Mouse (Mus musculus): ENCODE data around the gene Slpi.

The Slpi gene

DNA sequence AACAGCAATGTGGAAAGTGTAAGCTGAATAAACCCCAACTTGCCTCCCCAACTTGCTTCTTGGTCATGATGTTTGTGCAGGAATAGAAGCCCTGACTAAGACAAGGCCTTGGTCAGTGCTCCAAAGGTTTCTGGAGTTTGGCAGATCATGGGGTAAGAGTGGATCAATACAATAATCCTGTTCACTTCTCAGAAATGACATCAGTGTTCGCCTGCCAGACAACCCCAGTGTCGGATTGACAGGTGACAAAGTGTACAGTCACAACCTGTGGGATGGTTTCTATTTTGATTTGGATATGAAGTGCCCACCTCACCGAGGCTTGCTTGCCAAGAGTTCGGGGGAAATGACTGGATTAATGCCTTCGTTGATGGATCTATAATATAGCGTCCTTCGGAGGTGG, 32.4 kb upstream of the Slpi start:
- DNase-seq (ENCODE audit: low read depth, low spot score) = no peak

DNA sequence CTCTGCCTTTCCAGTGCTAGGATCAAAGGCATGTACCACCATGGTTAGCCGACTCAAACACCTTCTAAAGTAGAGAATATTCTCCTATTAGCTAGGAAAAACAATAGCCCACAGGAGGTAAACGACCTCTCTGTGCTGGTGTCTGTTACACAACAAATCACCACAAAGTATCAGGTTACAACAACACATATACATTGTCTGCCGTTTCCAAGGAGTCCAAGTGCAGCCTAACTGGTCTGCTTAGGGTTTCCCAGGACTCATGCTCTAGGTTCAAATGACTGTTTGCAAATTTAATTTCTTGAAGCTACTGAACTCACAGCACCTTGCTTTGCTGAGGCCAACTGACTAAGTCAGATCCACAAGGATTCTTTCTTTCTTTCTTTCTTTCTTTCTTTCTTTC, 30.6 kb upstream of the Slpi start:
- no peak for DNase-seq (ENCODE audit: low read depth, low spot score)

DNA sequence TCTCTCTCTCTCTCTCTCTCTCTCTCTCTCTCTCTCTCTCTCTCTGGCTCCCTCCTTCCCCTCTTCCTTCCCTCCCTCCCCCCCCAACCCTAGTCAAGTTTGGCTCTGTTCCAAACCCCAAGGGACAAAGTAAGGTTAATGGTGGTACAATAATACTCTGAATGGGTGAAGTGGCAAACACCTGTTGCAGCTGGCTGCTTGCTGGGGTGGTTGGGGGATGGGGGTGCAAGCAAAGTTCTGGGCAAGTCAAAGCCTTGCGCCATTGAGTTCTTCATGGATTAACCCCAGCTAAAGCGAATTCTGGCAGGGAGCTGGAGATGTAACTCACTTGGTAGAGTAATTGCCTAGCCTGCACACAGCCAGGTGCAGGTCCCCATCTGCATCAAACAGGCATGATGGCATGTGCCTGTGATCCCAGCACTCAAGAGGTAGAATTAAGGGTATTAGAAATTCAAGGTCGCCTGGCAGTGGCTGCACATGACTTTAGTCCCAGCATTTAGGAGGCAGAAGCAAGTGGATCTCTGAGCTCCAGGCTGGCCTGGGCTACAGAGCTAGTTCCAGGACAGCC, 29.5 kb upstream of the Slpi start:
- no peak for DNase-seq (ENCODE audit: low read depth, low spot score)

GRCm38 (mm10) chr2:164417198-164417597, 28.3 kb upstream of the Slpi start:
- DNase-seq (ENCODE audit: low read depth, low spot score) = no peak

- DNase-seq (ENCODE audit: low read depth, low spot score) = no peak
These were observed 25.7 kb upstream of the Slpi start for GRCm38 (mm10) chr2:164414581-164414980.

GRCm38 (mm10) chr2:164414167-164414566, 25.3 kb upstream of the Slpi start:
- DNase-seq (ENCODE audit: low read depth, low spot score) = no peak

DNA sequence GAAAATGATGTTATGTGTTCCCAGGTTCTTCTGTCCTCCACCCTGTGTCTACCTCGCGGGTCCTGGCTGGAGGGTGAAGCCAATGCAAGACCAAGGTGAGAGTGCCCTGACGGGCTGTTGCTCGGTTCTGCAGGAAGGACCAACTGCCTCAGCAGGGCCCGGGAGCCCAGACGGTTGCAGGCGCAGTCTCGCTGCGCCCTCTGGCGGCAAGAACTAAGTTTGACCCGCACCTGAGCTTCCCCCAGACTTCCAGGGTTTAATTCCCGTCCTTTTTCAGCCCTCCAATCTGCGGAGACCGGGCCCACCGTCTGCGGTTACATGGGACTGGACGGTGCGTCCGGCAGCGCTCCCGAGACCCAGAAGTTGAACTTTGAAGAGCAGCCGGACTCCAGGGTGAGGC, 18.8 kb upstream of the Slpi start:
- DNase-seq (ENCODE audit: low read depth, low spot score) = no peak

DNA sequence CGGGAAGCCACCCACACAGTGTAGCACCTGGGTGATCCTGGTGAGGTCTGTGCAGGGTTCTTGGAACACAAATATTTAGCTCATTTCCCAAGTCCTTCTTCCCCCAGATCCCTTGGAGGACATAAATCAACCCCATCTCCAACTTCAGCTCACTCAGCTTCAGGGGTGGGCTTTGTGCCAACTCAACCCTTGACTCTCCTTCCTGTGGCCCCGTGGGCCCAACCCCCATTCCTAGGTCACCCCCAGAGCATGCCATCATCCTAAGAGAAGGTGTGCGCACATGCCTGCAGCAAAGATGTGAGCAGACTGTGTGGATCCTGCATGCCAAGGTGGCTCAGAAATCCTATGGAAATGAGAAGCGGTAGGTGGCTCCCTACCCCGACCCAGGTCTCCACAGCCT, 16.6 kb upstream of the Slpi start:
- DNase-seq (ENCODE audit: low read depth, low spot score) = no peak

DNA sequence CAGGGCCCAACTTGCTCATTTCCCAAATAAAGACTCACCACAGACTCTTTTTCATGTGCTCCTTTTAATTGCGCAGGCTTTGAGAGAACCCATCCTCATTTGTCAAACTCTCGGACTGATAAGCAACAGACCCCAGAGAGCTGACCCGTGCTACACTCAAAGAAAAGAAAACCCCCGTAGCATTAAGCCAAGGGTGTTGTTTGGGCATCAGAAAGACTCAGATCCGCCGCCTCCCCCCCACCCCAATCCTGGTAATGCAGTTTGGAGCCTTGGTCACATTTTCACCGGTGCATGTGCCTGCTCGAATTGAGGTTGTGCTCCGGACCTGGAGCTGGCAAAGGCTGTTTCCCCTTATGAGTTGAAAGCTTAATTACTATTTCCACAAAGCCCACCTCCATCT, 16.2 kb upstream of the Slpi start, which contains the start of gene Matn4:
TSS of gene Matn4 (minus strand) at position 101 of the 400 bp plus-strand sequence.
- no peak for DNase-seq (ENCODE audit: low read depth, low spot score)

- DNase-seq (ENCODE audit: low read depth, low spot score) = no peak
These were observed 15.4 kb upstream of the Slpi start for GRCm38 (mm10) chr2:164404082-164404990.

DNA sequence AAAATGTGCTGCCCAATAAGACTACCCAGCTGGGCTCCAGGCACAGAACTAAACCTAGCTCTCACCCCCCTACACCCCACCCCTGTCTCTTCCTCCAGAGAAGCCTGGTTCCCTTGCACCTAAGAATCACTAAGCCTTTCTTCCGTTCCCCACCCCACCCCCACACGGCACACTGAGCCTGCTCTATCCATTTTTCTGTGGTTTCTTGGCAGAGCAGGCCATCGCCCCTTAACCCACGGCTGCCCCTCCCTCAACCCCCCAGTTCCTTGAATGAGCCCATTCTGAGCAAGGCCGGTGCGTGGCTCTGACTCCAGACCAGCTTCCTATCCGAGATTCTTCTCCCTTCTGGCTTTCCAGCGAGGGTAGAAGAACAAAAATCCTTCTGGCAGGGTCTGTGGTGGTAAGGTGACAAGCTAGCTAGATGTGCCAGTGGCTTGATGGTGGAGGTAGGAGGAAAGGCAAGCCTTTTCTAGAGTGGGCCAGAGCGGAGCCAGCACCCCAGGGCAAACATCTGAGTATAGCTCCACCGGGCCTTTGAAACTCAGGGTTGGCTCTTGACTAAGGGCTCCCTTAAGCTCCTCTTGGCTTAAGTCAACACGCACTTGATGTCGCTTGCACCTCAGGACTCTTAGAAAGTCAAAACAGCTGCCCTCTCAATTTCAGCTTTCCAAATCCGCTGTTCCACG, 14.6 kb upstream of the Slpi start:
- no peak for DNase-seq (ENCODE audit: low read depth, low spot score)

- DNase-seq (ENCODE audit: low read depth, low spot score) = no peak
These were observed 14.0 kb upstream of the Slpi start, which contains the start of gene Rbpjl for GRCm38 (mm10) chr2:164402906-164403305. TSS of gene Rbpjl (plus strand) at chr2:164403141.

- no peak for DNase-seq (ENCODE audit: low read depth, low spot score)
These were observed 8.0 kb upstream of the Slpi start for GRCm38 (mm10) chr2:164396911-164397310.

GRCm38 (mm10) chr2:164396076-164396475, 7.2 kb upstream of the Slpi start:
- no peak for DNase-seq (ENCODE audit: low read depth, low spot score)

DNA sequence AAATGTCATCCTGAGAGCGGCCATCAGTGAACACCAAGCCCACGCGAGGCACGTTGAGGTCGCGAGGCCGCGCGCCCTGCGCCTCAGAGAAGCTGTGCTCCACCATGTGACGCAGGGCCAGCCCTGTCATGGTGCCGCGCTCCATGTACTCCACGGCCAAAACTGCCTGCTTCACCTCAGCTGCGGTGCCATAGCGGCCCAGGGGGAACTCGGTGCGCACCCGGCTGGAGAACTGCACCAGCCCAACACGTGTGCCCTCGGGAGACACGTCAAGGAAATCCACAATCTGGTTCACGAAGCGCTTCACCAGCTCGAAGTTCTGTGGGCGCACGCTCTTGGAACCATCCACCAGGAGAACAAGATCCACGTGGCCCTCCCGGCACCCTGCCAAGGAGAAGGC, 4.2 kb upstream of the Slpi start:
- DNase-seq (ENCODE audit: low read depth, low spot score) = no peak

DNA sequence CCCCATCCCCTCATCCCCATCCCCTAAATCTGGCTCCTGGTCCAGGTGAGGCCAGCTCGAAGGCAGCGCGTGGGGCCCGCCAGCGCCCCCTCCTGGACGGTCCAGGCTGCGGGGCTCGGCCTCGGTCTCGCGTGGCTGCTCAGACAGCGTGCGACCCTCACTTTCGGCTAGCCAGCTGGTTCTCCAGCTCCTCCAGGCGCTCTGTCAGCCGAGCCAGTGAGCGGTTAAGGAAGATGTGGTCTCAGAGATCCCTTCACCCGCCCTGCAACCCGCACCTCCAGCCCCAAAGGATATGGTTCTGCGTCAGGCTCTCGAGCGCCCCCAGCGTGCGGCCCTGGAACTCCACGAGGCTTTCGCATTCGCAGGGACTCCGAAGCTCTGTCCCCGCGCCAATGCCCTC, 604 bp upstream of the Slpi start:
- no peak for DNase-seq (ENCODE audit: low read depth, low spot score)

GRCm38 (mm10) chr2:164386953-164387352, 1.9 kb downstream of the Slpi start:
- no peak for DNase-seq (ENCODE audit: low read depth, low spot score)

- no peak for DNase-seq (ENCODE audit: low read depth, low spot score)
These were observed 2.8 kb downstream of the Slpi start for GRCm38 (mm10) chr2:164385927-164386763.

- no peak for DNase-seq (ENCODE audit: low read depth, low spot score)
These were observed 5.1 kb downstream of the Slpi start for GRCm38 (mm10) chr2:164383656-164384399.

- DNase-seq (ENCODE audit: low read depth, low spot score) = no peak
These were observed 5.9 kb downstream of the Slpi start for GRCm38 (mm10) chr2:164382971-164383370.

DNA sequence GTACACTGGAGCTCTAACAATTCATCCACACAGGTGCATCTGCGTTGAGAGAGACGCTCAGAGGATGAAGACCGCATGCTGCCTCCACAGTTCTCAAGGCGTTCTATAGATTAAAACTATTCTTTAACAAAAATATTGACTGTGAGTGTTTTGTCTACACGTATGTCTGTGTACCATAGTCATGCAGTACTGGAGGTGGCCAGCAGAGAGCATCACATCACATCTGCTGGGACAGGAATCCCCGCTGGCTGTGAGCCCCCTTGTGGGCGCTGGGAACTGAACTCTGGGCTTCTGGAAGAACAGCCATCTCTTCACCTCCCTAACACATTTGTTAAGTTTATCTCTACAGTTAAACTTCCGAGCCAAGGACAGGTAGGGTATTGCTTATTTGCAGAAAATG, 7.2 kb downstream of the Slpi start:
- no peak for DNase-seq (ENCODE audit: low read depth, low spot score)

Data from telencephalon, adult 2 months (tissue).